Mouse (Mus musculus): Measurements from ENCODE around the gene Zcchc12.

The Zcchc12 gene

DNA sequence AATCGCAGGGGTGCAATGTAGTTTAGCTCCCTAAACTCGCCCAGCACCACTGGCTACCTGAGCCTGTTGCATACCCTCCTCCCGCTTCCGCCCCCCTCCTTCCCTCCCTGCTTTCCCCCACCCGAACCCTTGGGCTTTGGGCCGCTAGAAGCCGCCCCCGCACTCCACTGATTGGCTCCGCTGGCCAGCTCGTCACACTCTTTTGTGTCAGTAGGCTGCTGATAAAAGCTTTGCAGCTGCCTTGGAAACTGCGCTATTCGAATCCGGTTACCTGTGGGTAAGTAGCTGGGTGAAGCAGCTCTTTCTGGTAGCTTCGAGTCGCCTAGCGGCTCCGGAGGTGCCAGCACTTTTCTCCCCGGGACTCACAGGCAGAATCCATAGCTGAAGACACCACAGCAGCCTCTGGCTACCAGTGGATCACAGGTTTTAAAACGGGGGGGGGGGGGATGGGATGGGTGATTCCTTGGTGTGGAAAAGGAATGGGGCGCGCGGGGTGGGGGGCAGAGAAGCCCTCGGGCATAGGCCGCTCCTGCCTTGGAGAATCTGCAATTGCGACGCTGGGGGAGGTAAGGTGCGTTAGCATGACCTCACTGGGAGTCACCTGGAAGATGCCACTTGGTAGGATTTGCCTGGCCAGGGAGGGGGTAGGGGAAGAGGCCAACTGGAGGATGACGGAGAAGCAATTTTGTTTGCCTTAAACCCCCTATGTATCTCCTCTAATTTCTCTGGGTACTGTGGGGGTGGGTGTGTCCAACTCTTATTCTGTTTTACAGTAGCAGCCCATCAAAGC lies at the start of gene Zcchc12:
Zcchc12 (plus strand) TSS at position 169 of the 790 bp plus-strand sequence.
- peak; percentile 25 to 28 for DNase-seq (ENCODE audit: low spot score in 2 of 2)

DNA sequence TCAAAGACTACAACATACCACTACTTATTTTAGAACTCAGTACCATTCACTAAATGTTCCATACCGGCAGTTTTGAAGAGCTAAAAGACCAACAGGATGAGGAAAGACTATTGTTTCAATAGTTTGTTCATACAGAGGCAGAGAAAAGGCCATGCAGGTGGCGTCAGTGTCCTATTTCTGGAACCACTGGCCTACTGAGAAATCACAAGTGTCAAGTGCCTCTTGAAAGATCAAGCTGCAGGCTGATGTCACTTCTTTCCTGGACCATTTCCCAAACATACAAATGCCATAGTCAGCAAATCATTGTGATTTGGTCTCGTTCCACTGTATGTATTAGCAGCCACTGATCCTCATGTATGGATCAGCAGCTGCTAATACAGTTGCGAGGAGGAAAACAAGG lies 49.0 kb upstream of the Zcchc12 start:
- DNase-seq (ENCODE audit: low spot score in 2 of 2) = no peak

GRCm38 (mm10) chrX:36150100-36150499 lies 45.6 kb upstream of the Zcchc12 start:
- no peak for DNase-seq (ENCODE audit: low spot score in 2 of 2)

DNA sequence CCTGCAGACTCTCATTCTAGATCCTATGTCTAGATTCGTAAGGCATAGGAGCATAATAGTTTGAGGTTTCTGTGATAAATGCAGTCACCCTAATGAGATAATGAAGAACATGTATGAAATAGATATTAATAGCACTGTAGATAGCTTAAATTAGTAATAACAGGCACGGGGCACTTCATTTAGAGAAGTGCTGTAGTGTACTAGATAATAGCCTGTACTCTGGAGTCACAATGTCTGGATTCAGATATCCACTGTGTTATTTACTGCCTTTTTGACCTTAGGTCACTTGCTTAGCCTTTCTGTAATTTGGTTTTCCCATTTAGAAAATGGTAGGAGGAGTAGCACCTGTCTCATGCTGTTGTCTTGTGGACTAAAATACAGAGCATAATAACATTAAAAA lies 39.0 kb upstream of the Zcchc12 start:
- DNase-seq (ENCODE audit: low spot score in 2 of 2) = no peak

GRCm38 (mm10) chrX:36161567-36161966 lies 34.1 kb upstream of the Zcchc12 start:
- peak; percentile 19 to 22 for DNase-seq (ENCODE audit: low spot score in 2 of 2)

DNA sequence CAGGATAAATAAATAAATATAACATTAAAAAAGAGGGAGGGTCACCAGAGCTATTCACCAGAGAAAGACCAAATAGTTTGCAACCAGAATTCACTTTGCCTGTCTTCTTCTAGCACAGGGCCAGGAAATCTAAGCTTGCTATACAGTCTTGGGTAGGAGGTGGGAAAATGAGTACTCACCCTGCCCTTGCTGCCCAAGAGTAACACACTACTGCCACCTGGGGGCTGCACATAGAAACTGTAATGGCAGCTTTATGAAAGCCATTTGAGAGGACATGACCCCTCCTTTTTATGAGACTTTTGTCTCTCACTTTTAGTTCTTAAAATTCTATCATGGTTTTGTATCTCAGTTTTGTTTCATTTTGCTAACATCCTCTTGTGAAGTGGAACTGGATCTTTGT lies 12.1 kb upstream of the Zcchc12 start:
- peak; percentile 28 to 50 for DNase-seq (ENCODE audit: low spot score in 2 of 2)

DNA sequence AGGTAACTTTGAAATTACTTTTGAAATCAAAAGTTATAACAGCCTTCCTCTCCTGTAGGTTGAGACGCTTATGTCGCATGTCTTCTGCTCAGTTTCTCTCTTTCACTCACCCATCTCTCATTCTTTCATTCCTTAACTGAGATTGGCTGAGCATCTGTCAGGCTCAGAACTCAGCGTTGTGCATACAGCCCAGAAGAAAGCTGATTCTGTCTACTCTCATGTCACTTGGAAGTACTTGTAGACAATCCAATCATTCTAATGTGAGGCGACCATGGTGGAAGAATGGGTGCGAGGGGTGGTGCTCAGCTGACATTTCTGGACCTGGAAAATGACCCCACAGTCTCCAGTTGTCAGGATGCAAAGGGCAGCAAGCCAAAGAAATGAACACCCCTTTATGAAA lies 9.7 kb upstream of the Zcchc12 start:
- DNase-seq (ENCODE audit: low spot score in 2 of 2) = no peak

DNA sequence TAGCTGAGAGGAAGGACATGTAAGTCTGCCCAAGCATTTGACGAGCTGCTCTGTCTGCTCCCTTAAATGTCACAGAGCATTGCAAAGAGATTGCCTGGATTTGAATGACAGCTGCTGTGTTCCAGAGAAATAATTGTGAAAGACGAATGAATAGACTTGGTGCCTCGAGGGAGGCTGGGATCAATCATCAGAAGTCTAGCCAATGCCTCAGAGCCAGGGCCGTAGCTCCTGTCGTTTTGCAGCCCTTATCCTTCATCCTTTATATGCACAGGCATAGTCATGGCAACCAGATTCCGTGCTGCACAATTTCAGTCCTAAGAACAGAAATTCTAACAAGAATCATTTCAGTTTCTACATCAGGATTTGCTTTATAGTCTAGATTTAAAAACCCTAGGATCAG lies 9.3 kb upstream of the Zcchc12 start:
- no peak for DNase-seq (ENCODE audit: low spot score in 2 of 2)

DNA sequence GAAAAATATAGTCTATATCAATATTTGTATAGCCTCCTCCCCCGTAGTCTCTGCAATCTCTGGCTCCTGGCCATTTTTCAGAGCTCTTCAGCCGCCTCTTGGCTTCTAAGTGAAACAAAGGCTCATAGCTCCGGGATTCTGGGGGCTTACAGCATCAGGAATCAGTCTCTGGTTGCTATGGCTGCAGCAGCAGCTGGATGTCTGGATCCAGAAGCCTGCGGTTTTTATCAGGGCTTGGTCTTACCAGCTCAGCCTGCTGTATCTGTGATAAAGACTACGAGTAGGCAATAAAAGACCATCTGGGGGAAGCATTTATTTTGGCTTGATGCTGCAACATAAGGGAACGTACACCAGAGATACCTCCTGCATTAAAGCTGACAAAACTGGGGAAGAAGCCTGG lies 1.8 kb upstream of the Zcchc12 start:
- no peak for DNase-seq (ENCODE audit: low spot score in 2 of 2)

DNA sequence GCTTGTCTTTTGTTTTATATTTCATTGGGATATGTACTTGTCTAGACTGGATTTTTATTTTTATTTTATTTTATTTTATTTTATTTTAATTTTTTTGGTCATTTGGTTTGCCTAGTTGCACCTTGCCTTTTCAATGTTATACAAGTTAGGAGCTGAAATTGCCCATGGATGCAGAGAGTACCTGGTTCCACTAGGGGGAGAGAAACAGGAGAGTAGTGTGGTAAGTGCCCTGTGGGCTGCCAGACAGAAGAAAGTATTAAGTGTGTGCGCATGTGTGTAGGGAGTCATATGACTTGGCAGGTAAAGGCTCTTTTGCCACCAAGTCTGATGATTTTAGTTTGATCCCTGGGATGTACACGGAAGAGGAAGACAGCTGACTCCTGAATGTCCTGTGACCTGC lies 13.8 kb downstream of the Zcchc12 start:
- DNase-seq (ENCODE audit: low spot score in 2 of 2) = no peak

DNA sequence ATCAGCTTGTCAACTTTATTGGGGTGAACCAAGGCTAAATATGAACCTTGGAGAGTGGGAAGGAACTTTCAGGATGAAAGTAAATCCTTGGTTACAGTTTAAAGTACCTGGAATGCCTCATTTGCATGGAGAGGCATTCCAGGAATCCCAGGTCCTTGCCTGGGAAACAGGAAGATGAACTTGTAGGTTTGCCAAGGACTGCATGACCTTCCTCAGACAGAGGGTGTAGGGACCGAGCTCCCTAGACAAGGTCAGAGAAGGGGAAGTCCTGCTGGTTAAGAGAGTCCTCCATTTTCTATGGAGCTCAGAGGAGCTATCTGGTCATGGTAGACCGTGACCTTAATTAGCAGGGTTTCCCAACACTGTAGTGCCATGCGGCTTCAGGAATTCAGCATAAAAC lies 15.5 kb downstream of the Zcchc12 start:
- DNase-seq (ENCODE audit: low spot score in 2 of 2) = no peak

DNA sequence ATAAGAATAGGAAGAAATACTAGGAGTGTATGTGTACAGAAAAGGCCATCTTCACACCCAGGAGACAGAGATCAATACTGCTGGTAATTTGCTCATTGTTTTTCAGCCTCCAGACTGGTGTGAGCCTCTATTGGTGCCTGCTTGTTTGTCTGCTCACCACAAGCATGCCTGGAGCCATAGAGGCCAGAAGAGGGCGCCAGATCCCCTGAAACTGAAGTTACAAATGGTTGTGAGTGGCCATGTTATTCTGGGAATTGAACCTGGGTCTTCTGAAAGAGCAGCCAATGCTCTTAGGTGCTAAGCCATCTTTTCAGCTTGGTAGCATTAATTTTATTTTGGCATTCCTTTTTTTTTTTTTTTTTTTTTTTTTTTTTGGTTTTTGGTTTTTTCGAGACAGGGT lies 25.7 kb downstream of the Zcchc12 start:
- DNase-seq (ENCODE audit: low spot score in 2 of 2) = no peak

DNA sequence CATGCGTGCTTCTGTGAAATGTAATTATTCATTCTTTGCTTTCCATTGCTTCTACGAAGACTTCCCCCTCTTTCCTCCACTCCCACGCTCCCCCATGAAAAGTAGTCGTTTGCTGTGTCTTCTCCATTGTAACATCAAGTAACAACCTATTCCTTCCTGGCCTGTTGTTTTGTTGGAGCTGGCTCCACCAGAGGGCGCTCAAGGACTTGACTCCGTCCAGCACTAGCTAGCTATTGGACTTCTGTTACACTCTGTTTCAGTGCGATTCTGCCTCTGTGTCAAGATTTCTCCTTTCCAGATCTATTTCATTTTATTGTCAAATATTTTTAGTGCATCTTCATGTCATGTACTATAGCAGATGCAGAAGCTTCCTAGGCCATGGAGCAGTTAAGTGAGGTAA lies 30.1 kb downstream of the Zcchc12 start:
- peak; percentile 67 to 77 for DNase-seq (ENCODE audit: low spot score in 2 of 2)

DNA sequence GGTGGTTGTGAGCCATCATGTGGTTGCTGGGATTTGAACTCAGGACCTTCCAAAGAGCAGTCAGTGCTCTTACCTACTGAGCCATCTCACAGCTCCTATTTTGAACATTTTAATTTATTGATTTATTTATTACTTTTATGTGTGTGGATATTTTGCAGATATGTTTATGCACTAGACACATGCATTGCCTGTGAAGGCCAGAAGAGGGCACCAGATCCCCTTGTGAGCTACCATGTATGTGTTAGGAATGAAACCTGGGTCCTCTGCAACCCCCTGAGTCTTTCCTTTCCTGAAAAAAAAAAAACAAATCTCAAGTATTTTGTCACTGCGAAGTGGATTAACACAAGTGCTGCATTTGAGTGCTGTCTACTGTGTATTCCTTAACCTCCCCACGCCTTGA lies 30.9 kb downstream of the Zcchc12 start:
- DNase-seq (ENCODE audit: low spot score in 2 of 2) = peak; percentile 21 to 40

- no peak for DNase-seq (ENCODE audit: low spot score in 2 of 2)
Measured at GRCm38 (mm10) chrX:36228861-36229260, 33.2 kb downstream of the Zcchc12 start.

DNA sequence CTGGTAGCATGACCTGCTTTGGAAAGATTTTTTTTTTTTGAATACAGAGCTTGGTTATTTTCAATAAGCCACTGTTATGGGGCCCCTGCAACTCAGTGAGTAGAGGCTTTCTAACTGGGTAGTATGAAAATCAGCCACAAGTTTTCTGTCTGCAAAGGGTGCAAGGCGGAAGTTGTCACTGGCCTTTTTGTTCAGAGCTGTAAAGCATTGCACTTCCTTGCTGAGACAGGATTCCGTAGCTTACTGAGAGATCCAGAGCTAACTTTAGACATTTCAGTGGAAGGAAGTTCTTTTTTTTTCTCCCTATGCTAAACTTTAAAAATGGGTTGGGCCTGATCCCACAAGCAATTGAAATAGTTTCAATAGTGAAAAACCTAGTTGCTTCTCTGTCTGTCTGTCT lies 33.6 kb downstream of the Zcchc12 start:
- DNase-seq (ENCODE audit: low spot score in 2 of 2) = no peak

GRCm38 (mm10) chrX:36235652-36236051 lies 39.9 kb downstream of the Zcchc12 start:
- DNase-seq (ENCODE audit: low spot score in 2 of 2) = no peak

Measured in cerebellum, postnatal 4 days (tissue).